Mouse (Mus musculus): ENCODE results near the gene Sh3bp4.

Sh3bp4 gene

GRCm38 (mm10) chr1:89094416-89094815 lies 24.2 kb downstream of the Sh3bp4 start:
- DNase-seq (ENCODE audit: low spot score): no peak

GRCm38 (mm10) chr1:89095642-89096424 lies 25.6 kb downstream of the Sh3bp4 start:
- no peak for DNase-seq (ENCODE audit: low spot score)

GRCm38 (mm10) chr1:89102231-89103003 lies 32.2 kb downstream of the Sh3bp4 start:
- peak; percentile 22 for DNase-seq (ENCODE audit: low spot score)

GRCm38 (mm10) chr1:89103004-89103263 lies 32.7 kb downstream of the Sh3bp4 start:
- DNase-seq (ENCODE audit: low spot score): no peak

- no peak for DNase-seq (ENCODE audit: low spot score)
Measured at GRCm38 (mm10) chr1:89103505-89103904, 33.3 kb downstream of the Sh3bp4 start.

- peak; percentile 24 for DNase-seq (ENCODE audit: low spot score)
Measured at GRCm38 (mm10) chr1:89104066-89104765, 34.0 kb downstream of the Sh3bp4 start.

- no peak for DNase-seq (ENCODE audit: low spot score)
Measured at GRCm38 (mm10) chr1:89105891-89106830, 35.9 kb downstream of the Sh3bp4 start.

- no peak for DNase-seq (ENCODE audit: low spot score)
Measured at GRCm38 (mm10) chr1:89107466-89107865, 37.3 kb downstream of the Sh3bp4 start.

GRCm38 (mm10) chr1:89108340-89108896 lies 38.2 kb downstream of the Sh3bp4 start:
- DNase-seq (ENCODE audit: low spot score): peak; percentile 79

- DNase-seq (ENCODE audit: low spot score): peak; percentile 29
Measured at GRCm38 (mm10) chr1:89109767-89110166, 39.6 kb downstream of the Sh3bp4 start.

- DNase-seq (ENCODE audit: low spot score): no peak
Measured at GRCm38 (mm10) chr1:89110767-89111534, 40.7 kb downstream of the Sh3bp4 start.

GRCm38 (mm10) chr1:89112544-89112943 lies 42.3 kb downstream of the Sh3bp4 start:
- DNase-seq (ENCODE audit: low spot score): no peak

GRCm38 (mm10) chr1:89113731-89114130 lies 43.5 kb downstream of the Sh3bp4 start:
- no peak for DNase-seq (ENCODE audit: low spot score)

GRCm38 (mm10) chr1:89117062-89117461 lies 46.8 kb downstream of the Sh3bp4 start:
- DNase-seq (ENCODE audit: low spot score): no peak

GRCm38 (mm10) chr1:89118076-89118475 lies 47.9 kb downstream of the Sh3bp4 start:
- DNase-seq (ENCODE audit: low spot score): no peak

- no peak for DNase-seq (ENCODE audit: low spot score)
Measured at GRCm38 (mm10) chr1:89118836-89119235, 48.6 kb downstream of the Sh3bp4 start.

- no peak for DNase-seq (ENCODE audit: low spot score)
Measured at GRCm38 (mm10) chr1:89120290-89120689, 50.1 kb downstream of the Sh3bp4 start.

GRCm38 (mm10) chr1:89121466-89121865 lies 51.3 kb downstream of the Sh3bp4 start:
- peak; percentile 29 for DNase-seq (ENCODE audit: low spot score)

- DNase-seq (ENCODE audit: low spot score): no peak
Measured at GRCm38 (mm10) chr1:89122376-89122775, 52.2 kb downstream of the Sh3bp4 start.

GRCm38 (mm10) chr1:89124076-89124475 lies 53.9 kb downstream of the Sh3bp4 start:
- DNase-seq (ENCODE audit: low spot score): no peak

GRCm38 (mm10) chr1:89127163-89127562 lies 56.9 kb downstream of the Sh3bp4 start:
- no peak for DNase-seq (ENCODE audit: low spot score)

Data from yolk sac, embryonic 10.5 days (tissue).